Mouse (Mus musculus): ENCODE measurements at regions not wholly inside any gene's neighbourhood (a gene's known extent, or its start where the extent isn't known, plus 50 kb on each side); places are given as distances from the start of the nearest gene placed in this dataset.

DNA sequence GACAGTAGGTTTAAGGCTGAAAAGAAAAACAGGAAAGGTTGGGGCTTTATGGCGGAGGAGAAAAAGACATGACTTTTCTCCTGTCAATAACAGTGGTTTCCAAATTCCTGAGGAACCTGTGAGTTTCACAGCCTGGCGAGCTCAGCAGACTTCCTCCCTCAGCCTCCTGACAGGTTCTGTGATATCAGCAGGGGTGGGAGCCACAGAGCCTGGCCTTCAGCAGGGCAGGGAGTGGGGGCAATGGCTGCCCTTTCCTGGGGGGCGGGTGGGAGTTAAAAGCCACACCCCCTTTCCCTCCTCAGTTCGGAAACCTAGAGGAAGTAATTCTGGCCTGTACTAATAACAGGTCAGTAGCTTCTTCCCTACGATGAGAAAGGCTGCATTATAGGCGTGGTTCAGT is 211.7 kb downstream of the Rchy1 start:
- H3K9me3 ChIP-seq (ENCODE audit: control insufficient read depth, low read length), result no peaks in the 10 kb centered on the region
- 0 out of 2 replicates have a peak, but pooled peaks cover 8% of the 10 kb centered on the region for H3K4me1 ChIP-seq (ENCODE audit: control insufficient read depth, insufficient read depth, low read length)
- no peak for ATAC-seq (ENCODE audit: low FRiP score, low TSS enrichment)
- no peak overlapping the region for H3K4me3 ChIP-seq (ENCODE audit: low read length)
- H3K4me2 ChIP-seq (replicated peaks; ENCODE audit: low read depth, low read length), result no peak overlapping the region
- WGBS, result 43% methylated on average over 6 of the region's 6 CpGs
- H3K9ac ChIP-seq (ENCODE audit: low read depth, low read length), result no peak overlapping the region
- no peaks in the 10 kb centered on the region for H3K27me3 ChIP-seq (ENCODE audit: control insufficient read depth, insufficient read depth, low read length)
- no peak overlapping the region for H3K27ac ChIP-seq (ENCODE audit: low read depth, low read length)
- H3K36me3 ChIP-seq (ENCODE audit: control insufficient read depth, insufficient read depth, low read length), result no peaks in the 10 kb centered on the region

DNA sequence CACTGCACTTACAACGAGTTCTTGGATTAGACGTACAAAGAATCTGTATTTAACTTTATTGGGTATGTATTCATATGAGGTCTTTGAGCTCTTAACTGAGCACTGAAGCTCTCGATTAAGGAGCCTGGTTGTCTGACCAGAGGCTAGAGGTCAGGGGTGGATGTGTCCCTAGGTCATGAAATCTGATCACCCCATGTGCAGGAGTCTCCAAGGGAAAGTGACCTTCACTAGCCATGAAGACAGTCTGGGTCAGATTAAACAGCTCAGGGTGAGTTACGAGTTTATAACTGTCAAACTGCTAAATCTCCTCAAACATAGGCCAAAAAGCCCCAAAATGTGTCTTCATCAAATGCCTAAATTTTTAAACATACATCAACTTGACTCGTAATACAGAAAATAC is 216.8 kb downstream of the Rchy1 start:
- no peaks in the 10 kb centered on the region for H3K36me3 ChIP-seq (ENCODE audit: control insufficient read depth, insufficient read depth, low read length)
- WGBS, result 33% methylated on average over 5 of the region's 5 CpGs
- H3K27ac ChIP-seq (ENCODE audit: low read depth, low read length), result no peak overlapping the region
- H3K4me2 ChIP-seq (replicated peaks; ENCODE audit: low read depth, low read length), result no peak overlapping the region
- no peak overlapping the region for H3K9ac ChIP-seq (ENCODE audit: low read depth, low read length)
- 0 out of 2 replicates have a peak, but pooled peaks cover 5% of the 10 kb centered on the region for H3K4me1 ChIP-seq (ENCODE audit: control insufficient read depth, insufficient read depth, low read length)
- no peaks in the 10 kb centered on the region for H3K9me3 ChIP-seq (ENCODE audit: control insufficient read depth, low read length)
- H3K4me3 ChIP-seq (ENCODE audit: low read length), result no peak overlapping the region
- ATAC-seq (ENCODE audit: low FRiP score, low TSS enrichment), result no peak
- no peaks in the 10 kb centered on the region for H3K27me3 ChIP-seq (ENCODE audit: control insufficient read depth, insufficient read depth, low read length)

DNA sequence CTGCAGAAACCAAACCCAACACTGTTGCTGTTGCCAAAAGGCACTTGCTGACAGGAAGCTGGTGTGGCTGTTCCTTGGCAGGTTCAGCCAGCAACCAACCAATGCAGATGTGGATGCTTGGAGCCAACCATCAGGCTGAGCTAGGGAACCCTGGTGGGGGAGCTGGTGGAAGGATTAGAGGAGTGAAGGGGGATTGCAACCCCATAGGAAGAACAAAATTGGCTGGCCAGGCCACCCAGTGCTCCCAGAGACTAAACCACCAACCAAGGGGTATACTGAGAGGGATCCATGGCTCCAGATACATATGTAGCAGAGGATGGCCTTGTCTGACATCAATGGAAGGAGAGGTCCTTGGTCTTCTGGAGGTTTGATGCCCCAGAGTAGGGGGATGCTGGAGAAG is 218.5 kb downstream of the Rchy1 start:
- no peaks in the 10 kb centered on the region for H3K27me3 ChIP-seq (ENCODE audit: control insufficient read depth, insufficient read depth, low read length)
- no peak for ATAC-seq (ENCODE audit: low FRiP score, low TSS enrichment)
- no peak overlapping the region for H3K4me2 ChIP-seq (replicated peaks; ENCODE audit: low read depth, low read length)
- H3K4me1 ChIP-seq (ENCODE audit: control insufficient read depth, insufficient read depth, low read length), result 0 out of 2 replicates have a peak, but pooled peaks cover 3% of the 10 kb centered on the region
- no peaks in the 10 kb centered on the region for H3K36me3 ChIP-seq (ENCODE audit: control insufficient read depth, insufficient read depth, low read length)
- no peaks in the 10 kb centered on the region for H3K9me3 ChIP-seq (ENCODE audit: control insufficient read depth, low read length)
- H3K9ac ChIP-seq (ENCODE audit: low read depth, low read length), result no peak overlapping the region
- H3K27ac ChIP-seq (ENCODE audit: low read depth, low read length), result no peak overlapping the region
- H3K4me3 ChIP-seq (ENCODE audit: low read length), result no peak overlapping the region

DNA sequence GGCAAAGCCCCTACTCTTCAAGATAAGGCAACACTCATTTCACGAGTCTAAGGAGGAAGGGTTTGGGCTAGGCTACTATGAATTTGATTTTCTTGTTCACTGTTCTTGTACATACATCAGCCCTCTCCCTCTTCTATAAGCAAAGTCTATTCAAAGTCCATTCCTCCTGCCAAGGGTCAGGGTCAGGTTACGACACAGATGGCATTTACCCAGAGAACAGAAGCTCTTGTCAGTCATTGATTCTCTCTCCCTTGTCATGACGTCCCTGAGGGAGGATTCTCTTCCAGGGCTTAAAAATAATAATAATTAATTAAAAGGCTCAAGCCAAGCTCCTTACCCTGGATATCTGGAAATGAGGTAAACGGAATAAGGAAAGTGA is 222.7 kb downstream of the Rchy1 start:
- no peak overlapping the region for H3K4me3 ChIP-seq (ENCODE audit: low read length)
- H3K4me2 ChIP-seq (replicated peaks; ENCODE audit: low read depth, low read length), result no peak overlapping the region
- H3K4me1 ChIP-seq (ENCODE audit: control insufficient read depth, insufficient read depth, low read length), result 0 out of 2 replicates have a peak, but pooled peaks cover 3% of the 10 kb centered on the region
- no peak overlapping the region for H3K27ac ChIP-seq (ENCODE audit: low read depth, low read length)
- no peaks in the 10 kb centered on the region for H3K36me3 ChIP-seq (ENCODE audit: control insufficient read depth, insufficient read depth, low read length)
- no peaks in the 10 kb centered on the region for H3K27me3 ChIP-seq (ENCODE audit: control insufficient read depth, insufficient read depth, low read length)
- peak; percentile 15; the same call in 1 of the 2 replicates for ATAC-seq (ENCODE audit: low FRiP score, low TSS enrichment)
- no peaks in the 10 kb centered on the region for H3K9me3 ChIP-seq (ENCODE audit: control insufficient read depth, low read length)
- 33% methylated on average over 4 of the region's 4 CpGs for WGBS
- no peak overlapping the region for H3K9ac ChIP-seq (ENCODE audit: low read depth, low read length)

DNA sequence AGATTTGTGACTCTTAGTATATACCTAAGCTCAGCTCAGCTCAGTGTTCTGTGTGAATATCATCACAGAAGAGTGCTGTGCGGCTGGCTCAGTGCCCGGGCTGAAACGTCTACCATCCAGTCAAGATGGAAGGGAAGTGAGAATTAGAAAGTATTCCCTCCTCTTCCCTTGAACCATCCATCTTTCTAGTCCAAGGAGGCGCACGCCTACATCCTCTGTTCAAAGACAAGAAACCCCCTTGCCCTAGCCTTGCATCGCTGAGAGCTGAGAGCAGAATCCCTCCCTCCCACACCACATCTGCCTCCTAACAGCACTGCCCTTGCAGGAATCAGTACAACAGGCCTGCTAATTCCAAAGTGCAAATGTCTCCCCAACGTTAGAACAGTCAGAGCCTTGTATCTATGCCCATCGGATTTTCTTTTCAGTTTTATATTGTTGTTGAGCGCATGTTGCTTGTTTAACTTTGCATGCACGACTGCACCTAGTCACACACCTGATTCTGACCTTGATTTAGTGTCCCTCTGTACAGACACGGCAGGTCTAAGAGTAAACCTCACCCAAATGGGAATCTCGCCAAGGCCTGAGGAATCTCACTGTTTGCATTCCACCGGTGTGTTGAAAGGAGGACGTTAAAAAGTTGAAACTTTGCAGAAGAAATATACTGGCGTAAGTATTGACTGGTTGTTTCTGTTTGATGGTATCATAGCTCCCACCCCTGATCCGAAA is 222.2 kb downstream of the Parm1 start:
- 22% methylated on average over 16 of the region's 16 CpGs for WGBS
- Histone ChIP-seq H3K9me3 (ENCODE audit: control insufficient read depth, low read length) (no peaks in the 10 kb centered on the region), H3K4me2 (replicated peaks; ENCODE audit: low read depth, low read length) (no peak overlapping the region), H3K27me3 (ENCODE audit: control insufficient read depth, insufficient read depth, low read length) (no peaks in the 10 kb centered on the region), H3K9ac (ENCODE audit: low read depth, low read length) (no peak overlapping the region), H3K4me3 (ENCODE audit: low read length) (no peak overlapping the region), H3K4me1 (ENCODE audit: control insufficient read depth, insufficient read depth, low read length) (0 out of 2 replicates have a peak, but pooled peaks cover 3% of the 10 kb centered on the region), H3K27ac (ENCODE audit: low read depth, low read length) (no peak overlapping the region), H3K36me3 (ENCODE audit: control insufficient read depth, insufficient read depth, low read length) (no peaks in the 10 kb centered on the region)
- ATAC-seq (ENCODE audit: low FRiP score, low TSS enrichment), result peak; percentile 72; the same call in 1 of the 2 replicates

DNA sequence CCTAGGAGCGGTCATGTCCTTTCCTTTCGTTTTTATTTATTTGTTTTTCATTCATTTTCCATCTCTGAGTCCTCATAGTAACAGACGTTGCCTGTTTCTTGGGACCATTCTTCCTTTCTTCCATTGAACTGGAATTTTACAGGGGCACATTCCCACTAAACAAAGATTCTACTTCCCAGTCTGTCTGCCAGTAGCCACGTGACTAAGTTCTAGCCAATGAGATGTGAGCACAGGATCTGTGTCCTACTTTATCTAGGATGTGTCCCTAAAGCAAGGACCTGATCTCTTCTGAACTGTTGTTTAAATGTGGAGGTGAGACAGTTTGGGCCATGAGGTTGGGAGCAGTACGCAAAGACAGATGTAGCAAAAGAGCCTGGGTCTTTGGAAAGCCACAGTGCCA is 214.6 kb downstream of the Parm1 start:
- no peak for ATAC-seq (ENCODE audit: low FRiP score, low TSS enrichment)
- WGBS, result 88% methylated on average over 5 of the region's 5 CpGs

DNA sequence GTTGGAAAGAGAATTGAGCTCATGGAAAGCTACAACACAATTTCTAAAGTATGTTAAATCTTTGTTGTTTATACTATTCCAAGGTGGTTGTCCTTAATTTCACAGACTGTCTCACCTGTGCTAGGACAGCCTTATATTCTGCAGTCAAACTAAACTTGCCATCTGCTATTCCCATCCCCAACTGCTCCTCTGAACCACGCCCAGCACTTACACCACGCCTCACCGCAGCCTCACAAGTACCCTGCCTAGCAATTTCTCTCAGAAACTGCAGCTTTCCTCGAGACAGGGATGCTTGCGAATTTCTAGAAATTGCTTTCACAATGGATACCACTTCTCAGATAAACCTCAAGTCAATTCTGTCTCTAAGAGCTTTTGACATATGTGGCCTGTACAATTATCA is 213.7 kb downstream of the Parm1 start:
- Histone ChIP-seq H3K9me3 (ENCODE audit: control insufficient read depth, low read length) (no peaks in the 10 kb centered on the region), H3K4me2 (replicated peaks; ENCODE audit: low read depth, low read length) (no peak overlapping the region), H3K4me1 (ENCODE audit: control insufficient read depth, insufficient read depth, low read length) (no peaks in the 10 kb centered on the region), H3K36me3 (ENCODE audit: control insufficient read depth, insufficient read depth, low read length) (no peaks in the 10 kb centered on the region), H3K27ac (ENCODE audit: low read depth, low read length) (no peak overlapping the region), H3K9ac (ENCODE audit: low read depth, low read length) (no peak overlapping the region), H3K4me3 (ENCODE audit: low read length) (no peak overlapping the region), H3K27me3 (ENCODE audit: control insufficient read depth, insufficient read depth, low read length) (no peaks in the 10 kb centered on the region)
- 80% methylated on average over 5 of the region's 5 CpGs for WGBS
- ATAC-seq (ENCODE audit: low FRiP score, low TSS enrichment), result no peak

More for the DNA sequence above, 214.6 kb downstream of the Parm1 start:
- no peaks in the 10 kb centered on the region for H3K9me3 ChIP-seq (ENCODE audit: control insufficient read depth, low read length)
- no peaks in the 10 kb centered on the region for H3K4me1 ChIP-seq (ENCODE audit: control insufficient read depth, insufficient read depth, low read length)
- no peaks in the 10 kb centered on the region for H3K36me3 ChIP-seq (ENCODE audit: control insufficient read depth, insufficient read depth, low read length)
- H3K27ac ChIP-seq (ENCODE audit: low read depth, low read length), result no peak overlapping the region
- no peak overlapping the region for H3K4me3 ChIP-seq (ENCODE audit: low read length)
- no peak overlapping the region for H3K9ac ChIP-seq (ENCODE audit: low read depth, low read length)
- no peak overlapping the region for H3K4me2 ChIP-seq (replicated peaks; ENCODE audit: low read depth, low read length)
- no peaks in the 10 kb centered on the region for H3K27me3 ChIP-seq (ENCODE audit: control insufficient read depth, insufficient read depth, low read length)

DNA sequence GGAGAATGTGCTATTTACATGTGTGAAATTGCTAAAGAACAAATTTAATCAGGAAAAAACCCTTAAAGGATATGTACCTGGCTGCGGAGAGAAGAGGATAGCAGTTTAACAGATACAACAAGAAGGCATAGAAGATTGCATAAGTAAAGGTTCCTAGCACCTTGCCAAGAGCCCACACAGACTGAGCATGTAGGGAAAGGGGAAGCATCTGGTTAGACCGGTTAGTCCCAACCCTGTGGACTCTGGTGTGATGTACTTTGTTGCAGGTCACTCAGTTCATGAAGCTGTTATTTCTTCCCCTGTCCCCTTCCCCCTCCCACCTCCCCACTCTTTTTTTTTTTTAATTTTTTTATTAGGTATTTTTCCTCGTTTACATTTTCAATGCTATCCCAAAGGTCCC is 212.5 kb downstream of the Parm1 start:
- ATAC-seq (ENCODE audit: low FRiP score, low TSS enrichment), result no peak
- WGBS, result 43% methylated on average over 2 of the region's 3 CpGs
- H3K27ac ChIP-seq (ENCODE audit: low read depth, low read length), result no peak overlapping the region
- H3K4me1 ChIP-seq (ENCODE audit: control insufficient read depth, insufficient read depth, low read length), result no peaks in the 10 kb centered on the region
- H3K27me3 ChIP-seq (ENCODE audit: control insufficient read depth, insufficient read depth, low read length), result no peaks in the 10 kb centered on the region
- H3K9ac ChIP-seq (ENCODE audit: low read depth, low read length), result no peak overlapping the region
- no peak overlapping the region for H3K4me2 ChIP-seq (replicated peaks; ENCODE audit: low read depth, low read length)
- H3K9me3 ChIP-seq (ENCODE audit: control insufficient read depth, low read length), result no peaks in the 10 kb centered on the region
- no peak overlapping the region for H3K4me3 ChIP-seq (ENCODE audit: low read length)
- H3K36me3 ChIP-seq (ENCODE audit: control insufficient read depth, insufficient read depth, low read length), result no peaks in the 10 kb centered on the region

DNA sequence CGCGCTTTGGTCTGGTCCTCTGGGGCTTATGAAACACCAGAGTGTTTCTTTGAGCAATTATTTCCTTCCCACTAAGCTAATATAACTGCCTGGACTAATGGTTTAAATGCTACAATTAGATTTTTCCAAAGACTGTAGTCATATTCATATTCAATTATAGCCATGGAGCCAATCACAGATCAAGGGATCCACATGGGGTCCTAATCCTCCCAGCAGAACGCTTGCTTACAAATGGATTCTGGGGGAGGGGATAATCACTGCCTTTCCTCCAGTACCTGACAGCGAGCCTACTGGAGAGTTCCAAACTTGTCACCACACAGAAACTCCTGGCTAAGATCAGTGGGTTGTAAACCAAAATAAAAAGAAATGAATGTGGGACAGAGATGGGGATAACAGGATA is 212.0 kb downstream of the Parm1 start:
- 68% methylated on average over 4 of the region's 4 CpGs for WGBS
- no peaks in the 10 kb centered on the region for H3K36me3 ChIP-seq (ENCODE audit: control insufficient read depth, insufficient read depth, low read length)

More for the DNA sequence above, 212.0 kb downstream of the Parm1 start:
- Histone ChIP-seq H3K9me3 (ENCODE audit: control insufficient read depth, low read length) (no peaks in the 10 kb centered on the region), H3K27me3 (ENCODE audit: control insufficient read depth, insufficient read depth, low read length) (no peaks in the 10 kb centered on the region), H3K9ac (ENCODE audit: low read depth, low read length) (no peak overlapping the region), H3K4me1 (ENCODE audit: control insufficient read depth, insufficient read depth, low read length) (no peaks in the 10 kb centered on the region), H3K4me2 (replicated peaks; ENCODE audit: low read depth, low read length) (no peak overlapping the region), H3K4me3 (ENCODE audit: low read length) (no peak overlapping the region), H3K27ac (ENCODE audit: low read depth, low read length) (no peak overlapping the region)
- ATAC-seq (ENCODE audit: low FRiP score, low TSS enrichment), result no peak
